Mouse (Mus musculus): Measurements from ENCODE around the gene Sema6d. TPM values are rescaled to one million over a fixed set of nuclear protein-coding genes. Genes with fewer than 3 reads are reported as not detected.

Gene Sema6d
- 14.2 and 16.0 TPM in 2 replicates for polyA plus RNA-seq (2012; rRNA removed; ENCODE audit: low replicate concordance)

GRCm38 (mm10) chr2:124089813-124090230, at the start of gene Sema6d:
Gene Sema6d (plus strand): TSS chr2:124089969.

